Mouse (Mus musculus) heart, embryonic 14.5 days (tissue): Measurements from ENCODE around the gene C130032M10Rik. TPM values are rescaled to one million over a fixed set of nuclear protein-coding genes. Genes with fewer than 3 reads are reported as not detected.

Experiments
- polyA plus RNA-seq: library from polyadenylated mRNA; unstranded; fragments of >200 nt; fragmentation: Nextera tagmentation; extraction: Ambion mirVana; gene quantifications from 2 replicates; pipeline ENCODE4 v1.2.1, GENCODE M21; 2014

C130032M10Rik gene
- polyA plus RNA-seq, 1 experiment from 2014 or later = 0.77 TPM

Other genes starting within 250 kb of the C130032M10Rik start
- gene Bcl2a1c, start 185.6 kb upstream of the C130032M10Rik start, polyA plus RNA-seq = not detected in 2 replicates
- 145 and 156 TPM in 2 replicates for gene Crtap, start 125.0 kb upstream of the C130032M10Rik start, polyA plus RNA-seq
- gene Glb1, start 114.6 kb upstream of the C130032M10Rik start, polyA plus RNA-seq = 53.2 and 54.5 TPM in 2 replicates
- gene Tmppe, start 114.6 kb upstream of the C130032M10Rik start, polyA plus RNA-seq = 3.0 and 4.4 TPM in 2 replicates
- not detected in 2 replicates for gene Ccr4, start 10.8 kb upstream of the C130032M10Rik start, polyA plus RNA-seq
- gene Trim71, start 48.7 kb downstream of the C130032M10Rik start, polyA plus RNA-seq = 0.05 TPM in 1 of 2 replicates, not detected in the other
- gene Cnot10, start 124.5 kb downstream of the C130032M10Rik start, polyA plus RNA-seq = 34.5 and 36.4 TPM in 2 replicates
- 80.1 and 82.5 TPM in 2 replicates for gene Dync1li1, start 173.1 kb downstream of the C130032M10Rik start, polyA plus RNA-seq
- 41.9 and 45.2 TPM in 2 replicates for gene Cmtm6, start 215.4 kb downstream of the C130032M10Rik start, polyA plus RNA-seq